Mouse (Mus musculus) urinary bladder, postnatal 4 days (tissue): ENCODE results near the gene B020031M17Rik.
"Not testable (repeated sequence)": the region's sequence is repeated elsewhere in the genome, so short reads cannot be mapped to it uniquely, and the experiment has no call there.

Experiments
- DNase-seq, 2 experiments: peaks; one replicate each; pipeline ENCODE4 v3.0.0; 2021 to 2022; ENCODE audit warnings: low spot score in 2 of 2

Gene B020031M17Rik

GRCm38 (mm10) chr13:119950706-119951105 lies at the start of gene B020031M17Rik:
B020031M17Rik (minus strand) TSS chr13:119950806.
- not testable (repeated sequence) for DNase-seq

- not testable (repeated sequence) for DNase-seq
These were observed 48.6 kb upstream of the B020031M17Rik start for GRCm38 (mm10) chr13:119999215-119999614.

DNA sequence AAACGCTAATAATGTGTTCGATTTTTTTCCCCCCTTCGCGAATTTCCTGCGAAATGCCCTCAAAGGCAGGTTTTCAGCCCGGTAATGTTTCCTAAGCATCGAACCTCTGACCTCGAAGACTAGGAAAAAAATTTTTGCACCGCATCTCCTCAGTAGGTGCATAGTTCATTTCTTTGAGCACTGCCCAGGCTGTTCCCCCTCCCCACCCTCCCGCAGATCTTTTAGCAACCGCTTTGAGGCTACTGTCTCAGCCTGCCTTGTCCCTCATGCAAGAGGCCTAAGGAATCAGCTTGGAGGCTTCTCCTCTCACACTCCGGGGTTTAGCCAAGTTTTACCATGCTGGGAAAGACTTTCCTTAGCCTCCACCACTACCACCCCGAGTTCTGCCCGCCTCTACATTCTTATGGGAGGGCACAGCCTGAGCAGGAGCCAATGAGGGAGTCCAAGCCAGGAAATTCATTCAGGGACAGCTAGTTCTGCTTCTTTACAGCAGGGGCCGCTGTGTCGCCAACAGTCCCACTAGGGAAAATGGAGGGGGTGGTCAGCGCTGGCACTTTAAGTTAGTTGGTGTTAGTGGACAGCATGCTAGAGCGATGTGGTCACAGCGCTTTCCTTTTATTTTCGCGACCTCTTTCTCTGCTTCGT lies 48.0 kb upstream of the B020031M17Rik start:
- not testable (repeated sequence) for DNase-seq

DNA sequence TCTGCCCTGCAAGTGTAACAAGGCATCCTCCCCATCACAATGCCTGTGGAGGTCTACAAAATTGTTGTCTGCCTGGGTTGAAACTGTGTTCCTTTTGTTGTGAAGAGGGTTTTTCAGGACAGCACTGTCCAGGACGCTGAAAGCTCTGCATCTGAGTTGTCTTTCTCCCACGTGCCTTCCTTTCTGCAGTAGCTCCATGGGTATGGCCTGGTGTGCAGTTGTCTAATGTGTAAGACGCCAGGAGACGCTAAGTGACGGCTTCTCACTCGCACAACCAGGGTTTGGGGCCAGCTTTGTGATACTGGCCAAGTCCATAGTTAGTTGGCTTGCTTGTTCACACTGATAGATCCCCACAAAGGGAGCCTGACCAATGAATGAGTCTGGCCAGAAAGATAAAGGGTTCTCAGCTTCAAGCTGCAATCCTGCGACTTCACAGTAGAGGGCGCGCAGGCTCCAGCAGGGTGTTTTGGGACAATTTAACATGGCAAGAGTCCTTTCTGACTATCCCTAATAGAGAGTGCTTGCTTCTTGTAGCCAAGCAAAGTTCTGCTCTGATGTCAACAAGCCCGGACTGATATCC lies 41.4 kb upstream of the B020031M17Rik start:
- not testable (repeated sequence) for DNase-seq

DNA sequence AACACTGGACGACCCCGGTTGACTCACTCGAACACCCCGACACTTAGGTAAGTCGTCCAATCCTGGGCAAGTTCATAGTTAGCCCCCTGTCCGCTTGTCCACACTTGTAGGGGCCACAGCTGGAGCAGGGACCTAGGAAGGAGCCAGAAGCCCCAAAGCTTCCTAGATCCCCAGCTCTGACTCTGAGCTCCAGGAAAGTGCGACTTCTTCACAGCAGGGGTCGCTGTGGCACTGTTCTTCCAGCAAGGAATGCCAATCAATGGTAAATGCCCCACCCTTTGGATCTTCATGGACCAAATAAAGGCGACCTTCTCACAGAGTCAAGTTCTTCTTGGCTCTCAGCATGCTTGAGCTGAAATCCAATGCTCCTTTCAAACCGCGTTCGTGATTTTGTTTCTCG lies 40.7 kb upstream of the B020031M17Rik start:
- not testable (repeated sequence) for DNase-seq

GRCm38 (mm10) chr13:119969163-119969562 lies 18.6 kb upstream of the B020031M17Rik start:
- DNase-seq: not testable (repeated sequence)

DNA sequence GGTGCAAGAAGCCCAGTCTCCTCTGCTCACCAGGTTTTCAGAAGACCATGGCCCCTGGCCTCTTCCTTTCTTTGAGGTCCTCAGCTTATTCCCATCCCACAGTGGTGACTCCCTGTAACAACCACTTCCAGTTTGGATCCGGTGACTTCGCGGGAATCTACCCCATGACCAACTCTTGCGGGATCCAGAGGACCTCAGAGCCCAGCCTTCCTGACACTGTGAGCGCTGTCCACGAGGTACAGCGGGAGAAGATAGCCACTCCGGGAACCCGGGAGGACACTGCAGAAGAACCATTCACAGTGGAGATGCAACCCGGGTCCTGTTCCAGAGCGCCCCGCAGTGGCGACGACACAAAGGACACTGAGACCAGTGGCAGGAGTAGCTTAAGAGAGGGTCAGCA lies 17.6 kb upstream of the B020031M17Rik start:
- not testable (repeated sequence) for DNase-seq

DNA sequence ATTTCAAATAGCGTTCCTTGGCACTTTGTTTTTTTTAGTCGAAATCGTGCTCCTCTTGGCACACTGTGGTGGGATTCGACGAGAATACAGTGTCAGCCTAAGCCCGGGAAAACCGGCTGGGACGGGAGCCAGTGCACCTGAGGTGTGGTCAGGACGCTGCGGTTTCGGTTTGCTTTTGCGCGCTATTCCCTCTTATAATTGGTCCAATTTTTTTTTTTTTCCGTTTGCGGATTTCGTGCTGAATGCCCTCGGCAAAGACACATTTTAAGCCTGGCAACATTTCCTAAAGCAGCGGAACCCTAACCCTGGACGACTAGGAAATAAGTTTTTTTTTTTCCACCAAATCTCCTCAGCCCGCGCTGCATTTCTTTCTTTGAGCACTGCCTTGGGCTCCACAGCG lies 15.4 kb upstream of the B020031M17Rik start:
- peak in 1 of 2 experiments; percentile 62 for DNase-seq

GRCm38 (mm10) chr13:119965302-119965952 lies 14.8 kb upstream of the B020031M17Rik start:
- DNase-seq: not testable (repeated sequence)

- not testable (repeated sequence) for DNase-seq
These were observed 12.2 kb upstream of the B020031M17Rik start for GRCm38 (mm10) chr13:119962856-119963255.

- DNase-seq: not testable (repeated sequence)
These were observed 5.0 kb upstream of the B020031M17Rik start for GRCm38 (mm10) chr13:119955567-119955966.

GRCm38 (mm10) chr13:119955089-119955488 lies 4.5 kb upstream of the B020031M17Rik start:
- DNase-seq: not testable (repeated sequence)

DNA sequence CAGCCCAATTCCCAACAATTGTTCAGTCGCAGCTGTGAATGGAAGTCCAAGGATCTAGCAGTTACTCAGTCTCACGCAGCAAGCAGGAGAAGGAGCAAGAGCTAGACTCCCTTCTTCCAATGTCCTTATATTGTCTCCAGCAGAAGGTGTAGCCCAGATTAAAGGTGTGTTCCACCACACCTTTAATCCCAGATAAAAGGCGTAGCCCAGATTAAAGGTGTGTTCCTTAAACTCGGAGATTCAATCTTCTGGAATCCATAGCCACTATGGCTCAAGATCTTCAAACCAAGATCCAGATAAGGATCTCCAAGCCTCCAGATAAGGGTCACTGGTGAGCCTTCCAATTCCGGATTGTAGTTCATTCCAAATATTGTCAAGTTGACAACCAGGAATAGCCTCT lies 21.4 kb downstream of the B020031M17Rik start, which contains the start of gene Gm21761:
Gene Gm21761 (minus strand): TSS at position 101 of the 400 bp plus-strand sequence.
- not testable (repeated sequence) for DNase-seq

- DNase-seq: not testable (repeated sequence)
These were observed 25.8 kb downstream of the B020031M17Rik start for GRCm38 (mm10) chr13:119924597-119925340.

- DNase-seq: not testable (repeated sequence)
These were observed 33.5 kb downstream of the B020031M17Rik start for GRCm38 (mm10) chr13:119916966-119917722.

- DNase-seq: not testable (repeated sequence)
These were observed 34.2 kb downstream of the B020031M17Rik start for GRCm38 (mm10) chr13:119916449-119916848.
